Comparison of ENCODE assay signal across 26 mouse cellular contexts in the genomic region with DNA sequence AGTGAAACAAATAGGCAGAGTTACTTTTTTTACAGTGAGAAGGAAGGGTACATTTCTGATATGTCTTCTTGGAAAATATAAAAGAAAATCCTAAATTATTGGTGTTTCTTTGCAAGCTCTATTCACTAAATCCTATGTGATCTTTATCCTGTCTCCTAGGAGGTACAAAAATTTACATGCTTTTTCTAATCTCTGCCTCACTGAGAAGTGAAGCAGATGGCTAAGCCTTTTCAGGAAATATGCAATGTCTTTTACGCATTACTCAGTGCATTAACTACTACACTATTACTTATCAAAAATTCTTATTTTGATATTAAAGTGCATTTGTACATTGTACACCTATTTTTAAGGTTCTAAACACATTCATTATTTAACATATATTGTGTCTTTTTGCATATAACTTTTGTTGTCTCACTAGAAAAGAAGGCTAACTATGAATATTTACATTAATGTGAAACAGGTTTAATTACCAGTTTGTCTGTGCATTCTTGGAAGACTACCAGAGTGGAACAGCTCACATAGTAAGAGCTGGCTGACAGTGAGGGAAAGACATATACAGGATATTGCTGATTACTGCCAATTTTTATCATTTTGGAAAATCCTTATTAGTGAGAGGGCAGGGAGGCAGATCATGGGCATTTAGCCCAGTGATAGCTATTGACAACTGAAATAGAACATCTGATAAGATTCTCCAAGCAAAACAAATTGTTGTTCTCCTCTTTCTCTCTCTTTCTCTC.
DNase-seq lines count a peak whose midpoint lies in the region; ATAC-seq and TF ChIP-seq lines count a peak whose summit lies in the region.
"Had no signal": no experiment of that assay in that cellular context is flagged by ENCODE, and none has a peak within 500 bp of the region (broad histone marks: within the 10 kb centered on the region; RNA-seq: fewer than 3 reads in every experiment).

No protein-coding gene starts in this region.

- no peak overlapping the region for H3K4me3 ChIP-seq in forebrain, embryonic 13.5 days
- H3K4me3 ChIP-seq in forebrain, embryonic 11.5 days (ENCODE audit: low read depth, low read length), result no peak overlapping the region
- H3K4me3 ChIP-seq in forebrain, embryonic 15.5 days, result no peak overlapping the region
- H3K4me3 ChIP-seq in forebrain, embryonic 12.5 days (replicated peaks), result no peak overlapping the region
- H3K4me3 ChIP-seq in forebrain, postnatal 0 days (ENCODE audit: low read depth, low read length), result no peak overlapping the region
- H3K4me3 ChIP-seq: embryonic facial prominence, embryonic 13.5 days; embryonic facial prominence, embryonic 15.5 days; erythroblast, embryonic 14.5 days had no signal

- TF ChIP-seq POLR2A in brain, embryonic 14.5 days (IDR thresholded peaks at IDR 0.05; ENCODE audit: borderline replicate concordance, extremely low read depth, insufficient read depth, insufficient read length, poor library complexity, severe bottlenecking), result no peak

- no peak for DNase-seq in forebrain, embryonic 11.5 days (ENCODE audit: low spot score)
- DNase-seq in brain, embryonic 14.5 days (ENCODE audit: low read depth), result peak; percentile 80
- DNase-seq in forebrain, postnatal 0 days, result no peak
- no peak for DNase-seq in right cerebral cortex, postnatal 36 days (ENCODE audit: low spot score in 2 of 2)
- DNase-seq: adrenal gland, adult 8-10 months; adrenal gland, postnatal 14 days; adrenal gland, postnatal 36 days; B cell, adult 2 months; cerebellum, adult 11 months; cerebellum, adult 18-20 months; cerebellum, adult 8-10 months; cerebellum, adult 9-11 months; cerebellum, postnatal 14 days; cerebellum, postnatal 36 days; embryo, embryonic 11 days had no signal

- H3K36me3 ChIP-seq in forebrain, embryonic 13.5 days (ENCODE audit: poor library complexity, severe bottlenecking), result no peaks in the 10 kb centered on the region
- H3K36me3 ChIP-seq in forebrain, embryonic 11.5 days (ENCODE audit: control insufficient read depth, insufficient read depth, low read length), result no peaks in the 10 kb centered on the region
- H3K36me3 ChIP-seq in forebrain, embryonic 15.5 days, result no peaks in the 10 kb centered on the region
- H3K36me3 ChIP-seq in forebrain, embryonic 12.5 days (replicated peaks), result no peaks in the 10 kb centered on the region
- H3K36me3 ChIP-seq in forebrain, postnatal 0 days (ENCODE audit: insufficient read depth), result no peaks in the 10 kb centered on the region
- H3K36me3 ChIP-seq: embryonic facial prominence, embryonic 13.5 days; embryonic facial prominence, embryonic 15.5 days; G1E had no signal

- no peak for TF ChIP-seq CTCF in brain, embryonic 14.5 days (IDR thresholded peaks at IDR 0.05; ENCODE audit: borderline replicate concordance, extremely low read depth, insufficient read depth, insufficient read length)
- TF ChIP-seq CTCF in forebrain, postnatal 0 days (IDR thresholded peaks at IDR 0.05; ENCODE audit: low read depth), result no peak

- no peaks in the 10 kb centered on the region for H3K9me3 ChIP-seq in forebrain, embryonic 13.5 days (replicated peaks)
- no peaks in the 10 kb centered on the region for H3K9me3 ChIP-seq in forebrain, embryonic 11.5 days (ENCODE audit: control insufficient read depth, low read length)
- no peaks in the 10 kb centered on the region for H3K9me3 ChIP-seq in forebrain, embryonic 15.5 days
- H3K9me3 ChIP-seq in forebrain, embryonic 12.5 days, result no peaks in the 10 kb centered on the region
- H3K9me3 ChIP-seq in forebrain, postnatal 0 days (ENCODE audit: low read length), result no peaks in the 10 kb centered on the region
- H3K9me3 ChIP-seq: embryonic facial prominence, embryonic 13.5 days; embryonic facial prominence, embryonic 15.5 days; G1E had no signal

- H3K4me2 ChIP-seq in forebrain, embryonic 13.5 days, result no peak overlapping the region
- no peak overlapping the region for H3K4me2 ChIP-seq in forebrain, embryonic 11.5 days (ENCODE audit: low read depth, low read length, severe bottlenecking)
- H3K4me2 ChIP-seq in forebrain, embryonic 15.5 days (replicated peaks), result no peak overlapping the region
- H3K4me2 ChIP-seq in forebrain, embryonic 12.5 days, result no peak overlapping the region
- no peak overlapping the region for H3K4me2 ChIP-seq in forebrain, postnatal 0 days (ENCODE audit: low read depth)
- H3K4me2 ChIP-seq: embryonic facial prominence, embryonic 13.5 days; embryonic facial prominence, embryonic 15.5 days had no signal

- no peak overlapping the region for H3K9ac ChIP-seq in forebrain, embryonic 13.5 days
- no peak overlapping the region for H3K9ac ChIP-seq in forebrain, embryonic 11.5 days (ENCODE audit: low read length)
- H3K9ac ChIP-seq in forebrain, embryonic 15.5 days (replicated peaks), result no peak overlapping the region
- no peak overlapping the region for H3K9ac ChIP-seq in forebrain, embryonic 12.5 days
- H3K9ac ChIP-seq in forebrain, postnatal 0 days, result no peak overlapping the region
- H3K9ac ChIP-seq: embryonic facial prominence, embryonic 13.5 days; embryonic facial prominence, embryonic 15.5 days had no signal

- WGBS in forebrain, embryonic 13.5 days, result 55% methylated on average over 1 of the region's 1 CpGs
- 85% methylated on average over 1 of the region's 1 CpGs for WGBS in forebrain, embryonic 11.5 days
- 46% methylated on average over 1 of the region's 1 CpGs for WGBS in forebrain, embryonic 15.5 days
- 79% methylated on average over 1 of the region's 1 CpGs for WGBS in forebrain, embryonic 12.5 days
- WGBS in forebrain, postnatal 0 days, result 46% methylated on average over 1 of the region's 1 CpGs

- H3K4me1 ChIP-seq in forebrain, embryonic 13.5 days, result no peaks in the 10 kb centered on the region
- no peaks in the 10 kb centered on the region for H3K4me1 ChIP-seq in forebrain, embryonic 11.5 days (replicated peaks; ENCODE audit: control insufficient read depth, insufficient read depth, low read length)
- 0 out of 2 replicates have a peak, but pooled peaks cover 3% of the 10 kb centered on the region for H3K4me1 ChIP-seq in forebrain, embryonic 15.5 days
- no peaks in the 10 kb centered on the region for H3K4me1 ChIP-seq in forebrain, embryonic 12.5 days
- H3K4me1 ChIP-seq in forebrain, postnatal 0 days (ENCODE audit: insufficient read depth), result no peaks in the 10 kb centered on the region
- H3K4me1 ChIP-seq: embryonic facial prominence, embryonic 13.5 days; embryonic facial prominence, embryonic 15.5 days had no signal

- no peak overlapping the region for H3K27ac ChIP-seq in forebrain, embryonic 13.5 days
- H3K27ac ChIP-seq in forebrain, embryonic 11.5 days (ENCODE audit: low read depth, low read length), result no peak overlapping the region
- H3K27ac ChIP-seq in forebrain, embryonic 15.5 days (replicated peaks), result no peak overlapping the region
- no peak overlapping the region for H3K27ac ChIP-seq in forebrain, embryonic 12.5 days
- 0 out of 2 replicates have a peak overlapping the region, but pooled peaks have one; percentile 29 for H3K27ac ChIP-seq in forebrain, postnatal 0 days (ENCODE audit: low read depth, low read length)
- H3K27ac ChIP-seq: embryonic facial prominence, embryonic 13.5 days; embryonic facial prominence, embryonic 15.5 days had no signal

- ATAC-seq in forebrain, embryonic 13.5 days, result peak; percentile 65; the same call in 1 of the 2 replicates
- no peak for ATAC-seq in forebrain, embryonic 11.5 days (replicated peaks; ENCODE audit: low FRiP score)
- ATAC-seq in forebrain, embryonic 15.5 days (replicated peaks), result peak; percentile 67; the same call in 1 of the 2 replicates
- no peak for ATAC-seq in forebrain, embryonic 12.5 days (ENCODE audit: low FRiP score)
- no peak for ATAC-seq in forebrain, postnatal 0 days
- ATAC-seq: activated CD4-positive, CD25-positive, alpha-beta regulatory T cell, adult 4 months; CD4-positive, CD25-positive, alpha-beta regulatory T cell, adult 4 months; Patski had no signal

- no peaks in the 10 kb centered on the region for H3K27me3 ChIP-seq in forebrain, embryonic 13.5 days
- no peaks in the 10 kb centered on the region for H3K27me3 ChIP-seq in forebrain, embryonic 11.5 days (ENCODE audit: control insufficient read depth, insufficient read depth, low read length)
- H3K27me3 ChIP-seq in forebrain, embryonic 15.5 days, result no peaks in the 10 kb centered on the region
- no peaks in the 10 kb centered on the region for H3K27me3 ChIP-seq in forebrain, embryonic 12.5 days
- no peaks in the 10 kb centered on the region for H3K27me3 ChIP-seq in forebrain, postnatal 0 days (ENCODE audit: insufficient read depth, low read length)
- H3K27me3 ChIP-seq: CH12.LX; embryonic facial prominence, embryonic 13.5 days; embryonic facial prominence, embryonic 15.5 days; Patski had no signal

Comparison
In these comparisons a context has a peak if more than half of its experiments do, and no peak if none do; other contexts are left out.
1. ATAC-seq: peak in forebrain, embryonic 13.5 days (single experiment) and forebrain, embryonic 15.5 days (single experiment); none in forebrain, embryonic 11.5 days (single experiment), forebrain, embryonic 12.5 days (single experiment) and forebrain, postnatal 0 days (single experiment).